Mouse (Mus musculus) right cerebral cortex, postnatal 36 days (tissue): ENCODE results near the gene Slc17a5.

Source experiments
- DNase-seq, 2 experiments: peaks; one replicate each; pipeline ENCODE4 v3.0.0; 2022; ENCODE audit warnings: low spot score in 2 of 2, mixed read lengths in 1 of 2

Slc17a5 gene

DNA sequence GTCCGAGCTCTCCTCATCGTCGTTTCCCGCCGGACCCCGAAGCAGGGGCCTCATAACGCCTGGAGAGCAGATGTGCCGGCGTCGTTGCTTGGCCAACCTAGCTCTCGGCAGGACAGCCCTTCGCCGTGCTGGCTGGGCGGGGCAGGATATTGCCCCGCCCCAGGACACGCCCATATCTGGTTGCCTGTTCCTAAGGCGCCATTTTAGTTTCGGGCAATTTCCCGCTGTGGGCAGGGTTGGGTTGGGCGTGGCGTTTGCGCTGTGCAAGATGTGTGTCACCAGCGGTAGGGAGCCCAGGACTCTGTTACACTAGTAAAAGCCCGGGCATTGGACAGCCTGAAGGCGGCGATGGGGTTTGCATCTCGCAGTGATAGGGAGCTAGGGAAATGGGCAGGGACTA lies at the start of gene Slc17a5:
TSS of gene Slc17a5 (minus strand) at position 128 of the 400 bp plus-strand sequence.
- DNase-seq, result peak; percentile 88 to 91

DNA sequence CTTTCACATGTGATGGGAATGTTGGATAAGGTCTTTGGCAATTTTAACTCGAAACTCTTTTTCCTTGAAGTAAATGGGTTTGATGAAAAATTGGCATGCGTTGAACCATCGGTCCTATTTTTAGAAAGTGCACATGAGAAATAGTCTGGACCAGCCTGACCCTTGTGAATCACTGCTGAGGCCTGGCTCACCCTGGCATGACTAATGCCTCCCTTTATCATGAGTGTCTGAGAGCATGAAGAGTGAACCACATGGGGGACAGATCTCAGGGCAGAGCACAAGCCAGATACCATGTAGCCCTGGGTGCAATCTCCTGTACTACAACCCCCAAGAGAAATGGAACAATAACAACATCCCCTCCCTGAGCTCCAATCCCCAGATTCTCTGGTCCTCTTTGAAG lies 46.1 kb upstream of the Slc17a5 start:
- DNase-seq, result no peak

DNA sequence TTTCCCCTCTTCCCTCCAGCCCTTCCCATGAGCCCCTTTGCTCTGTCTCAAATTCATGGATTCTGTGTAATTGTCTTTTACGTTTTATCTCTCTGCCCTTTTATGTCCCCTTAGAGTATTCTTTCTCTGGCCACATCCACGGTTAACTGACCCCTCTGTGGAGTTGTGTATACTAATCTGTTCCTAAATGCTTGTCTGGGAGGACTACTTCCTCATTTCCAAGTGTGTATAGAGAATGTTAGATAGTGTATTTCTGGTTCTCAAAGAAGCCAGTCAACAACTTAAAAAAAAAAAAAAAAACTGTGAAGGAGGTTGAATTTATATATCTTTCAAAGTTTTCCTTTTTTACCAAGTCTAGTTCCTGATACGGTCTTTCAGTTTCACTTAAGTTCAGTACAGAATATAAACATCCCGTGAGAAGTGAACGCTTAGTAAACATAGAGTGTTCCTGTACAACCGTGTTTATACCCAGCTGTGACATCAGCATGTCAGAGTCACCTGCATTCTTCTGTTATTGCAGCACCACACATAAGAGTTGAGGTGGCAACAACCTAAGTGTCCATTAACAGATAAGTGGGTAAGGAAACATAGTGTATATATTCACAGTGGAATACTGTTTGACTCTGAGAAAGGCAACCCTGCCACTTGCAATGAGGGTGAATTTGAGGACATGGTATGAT lies 44.1 kb upstream of the Slc17a5 start:
- no peak for DNase-seq

DNA sequence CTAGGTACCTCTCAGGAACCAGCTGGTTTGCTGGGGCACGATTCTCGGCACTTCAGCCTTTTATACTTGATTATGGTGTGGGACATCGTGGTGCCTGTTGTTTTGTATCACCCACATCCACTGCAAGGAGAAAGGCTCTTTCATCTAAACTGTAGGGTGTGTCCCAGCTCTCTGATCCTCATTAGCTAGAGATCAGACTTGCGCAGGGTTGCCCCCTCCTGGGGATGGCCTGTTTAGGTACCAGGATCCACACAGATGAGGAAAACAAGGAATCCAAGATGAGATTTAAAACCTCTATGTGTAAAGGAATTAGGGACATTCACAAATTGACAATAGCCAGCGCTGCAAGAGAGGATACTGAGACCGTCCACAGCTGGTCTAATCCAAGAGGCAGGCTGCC lies 42.1 kb upstream of the Slc17a5 start:
- DNase-seq, result no peak

DNA sequence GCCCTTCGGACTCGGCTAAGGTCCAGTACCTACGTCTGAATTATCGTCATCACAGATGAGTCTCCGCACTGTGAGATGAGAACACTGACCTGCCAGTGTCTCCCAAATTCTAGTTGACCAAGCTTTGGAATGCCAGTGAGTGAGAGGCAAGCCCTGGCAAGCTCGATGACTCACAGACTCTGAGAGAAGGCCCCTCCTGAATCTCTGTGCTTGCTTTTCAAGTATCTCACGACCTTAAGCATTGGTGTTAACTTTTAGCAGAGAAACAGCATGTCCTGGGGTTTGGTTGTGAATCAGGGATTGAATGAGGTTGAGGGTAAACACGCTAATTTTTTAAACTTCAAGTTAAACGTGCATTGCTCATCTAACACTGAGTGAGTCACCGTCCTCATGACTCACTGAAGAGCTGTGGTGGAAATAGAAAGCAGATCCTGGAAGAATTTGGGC lies 35.5 kb upstream of the Slc17a5 start:
- DNase-seq, result peak in 1 of 2 experiments; percentile 30

DNA sequence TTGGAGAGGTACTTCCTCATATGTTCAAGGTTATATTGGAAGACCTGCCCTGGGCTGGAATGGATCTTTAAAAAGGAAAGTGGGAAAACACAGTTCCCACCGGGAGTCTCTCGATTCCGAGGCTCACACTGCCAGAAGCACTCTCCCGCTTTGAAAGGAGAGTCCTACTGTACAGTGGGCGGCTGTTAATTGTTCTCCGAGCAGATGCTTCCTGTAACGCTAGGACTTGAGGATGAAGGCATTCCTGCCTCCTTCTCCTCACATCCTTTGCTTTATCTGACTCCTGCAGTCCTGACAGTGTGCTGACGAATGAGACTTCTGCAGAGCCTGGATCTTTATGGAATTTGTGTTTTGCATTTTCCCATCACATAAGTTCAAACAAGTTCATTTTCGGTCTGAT lies 31.4 kb upstream of the Slc17a5 start:
- no peak for DNase-seq

DNA sequence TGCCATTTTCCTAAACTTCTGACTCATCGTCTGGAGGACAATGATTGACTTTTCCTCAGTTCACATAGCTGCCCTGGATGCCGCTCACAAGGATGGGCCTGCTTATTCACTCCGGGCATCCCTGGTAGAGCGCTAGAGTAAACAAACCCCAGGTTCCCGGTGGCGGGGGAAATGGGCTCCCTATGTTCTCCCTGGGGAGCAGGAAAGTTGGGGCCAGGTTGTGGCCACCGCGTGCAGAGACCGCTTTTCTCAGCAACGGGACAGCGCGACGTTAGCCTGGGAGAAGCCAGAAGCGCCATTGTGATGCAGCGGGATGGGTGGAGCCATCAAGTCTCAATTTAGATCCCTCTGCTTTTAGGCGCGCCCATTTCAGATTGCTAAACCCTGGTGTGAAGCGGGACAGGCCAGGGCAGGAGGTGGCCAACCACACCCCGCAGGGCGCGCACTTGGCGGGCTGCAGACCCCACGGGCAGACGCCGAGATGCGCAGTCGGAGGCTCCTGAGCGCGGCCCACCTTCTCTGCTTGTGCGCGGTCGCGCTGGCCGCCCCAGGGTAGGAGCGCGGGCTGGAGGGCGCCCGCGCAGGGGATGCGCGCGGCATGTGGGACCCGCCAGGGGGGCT lies 27.7 kb upstream of the Slc17a5 start, which contains the start of gene Cd109:
TSS of gene Cd109 (plus strand) at position 146 of the 621 bp plus-strand sequence.
- DNase-seq, result peak in 1 of 2 experiments; percentile 9

DNA sequence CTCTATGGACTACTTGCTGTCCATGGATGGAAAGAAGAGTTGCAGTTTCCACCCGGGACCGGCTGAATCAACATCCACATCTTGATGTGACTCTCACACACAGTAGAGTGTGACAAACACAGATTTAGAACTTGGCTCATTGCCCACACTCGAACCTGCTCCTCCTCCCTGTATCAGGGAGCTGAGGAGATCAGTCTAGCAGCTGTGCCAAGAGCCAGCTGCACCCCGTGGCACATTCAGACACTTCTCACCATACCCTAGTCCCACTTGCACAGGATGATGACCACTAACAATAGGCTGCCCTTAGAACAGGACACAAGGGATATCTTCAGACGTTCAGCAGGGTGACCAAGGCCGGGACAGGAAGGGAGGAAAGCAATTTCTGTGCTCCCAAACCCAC lies 26.4 kb upstream of the Slc17a5 start:
- DNase-seq, result no peak

DNA sequence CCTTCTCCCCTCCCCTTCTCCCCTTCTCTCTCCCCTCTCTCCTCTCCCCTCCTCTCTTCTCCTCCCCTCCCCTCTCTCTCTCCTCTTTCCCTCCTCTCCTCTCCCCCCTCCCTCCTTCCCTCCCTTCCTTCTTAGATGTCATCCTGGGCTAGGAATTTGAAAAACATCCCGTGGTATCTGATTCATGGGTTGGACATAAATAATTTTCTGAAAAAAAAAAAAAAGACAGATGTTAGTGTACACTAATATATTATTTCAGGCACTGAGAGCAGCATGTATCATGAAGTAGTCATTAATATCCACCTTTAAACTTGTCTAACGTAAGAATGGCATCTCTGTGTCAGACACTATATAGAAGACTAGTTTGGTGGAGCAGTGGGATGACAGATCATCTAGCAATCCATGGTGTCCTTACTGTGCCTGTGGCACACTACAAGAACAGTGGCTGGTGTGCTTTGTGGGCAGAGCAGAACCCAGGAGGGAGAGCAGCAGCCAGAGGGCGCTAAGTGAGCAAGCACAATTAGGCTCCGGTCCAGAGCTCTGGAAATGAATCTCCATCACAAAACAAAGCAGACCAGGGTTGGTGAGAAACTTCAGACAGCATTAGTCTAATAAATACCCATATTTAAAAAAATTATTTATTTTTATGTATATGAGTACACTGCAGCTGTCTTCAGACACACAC lies 13.3 kb upstream of the Slc17a5 start:
- DNase-seq, result no peak

DNA sequence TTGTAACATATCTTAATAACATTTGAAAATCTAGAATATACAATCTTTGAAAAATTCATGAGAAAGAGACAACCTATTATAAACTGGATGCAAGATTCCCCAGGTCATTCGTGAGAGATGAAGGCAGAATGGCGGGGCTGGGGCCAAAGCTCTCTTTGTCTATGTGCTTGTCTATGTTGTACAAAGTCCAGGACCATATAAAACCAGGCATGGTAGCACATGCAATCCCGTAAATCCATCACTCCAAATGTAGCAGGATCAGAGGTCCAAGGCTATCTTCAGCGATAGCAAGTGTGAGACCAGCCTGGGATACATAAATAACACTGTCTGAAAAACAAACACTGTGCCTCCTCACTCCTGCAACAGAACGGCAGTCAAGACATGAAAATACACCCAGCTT lies 12.1 kb upstream of the Slc17a5 start:
- no peak for DNase-seq

DNA sequence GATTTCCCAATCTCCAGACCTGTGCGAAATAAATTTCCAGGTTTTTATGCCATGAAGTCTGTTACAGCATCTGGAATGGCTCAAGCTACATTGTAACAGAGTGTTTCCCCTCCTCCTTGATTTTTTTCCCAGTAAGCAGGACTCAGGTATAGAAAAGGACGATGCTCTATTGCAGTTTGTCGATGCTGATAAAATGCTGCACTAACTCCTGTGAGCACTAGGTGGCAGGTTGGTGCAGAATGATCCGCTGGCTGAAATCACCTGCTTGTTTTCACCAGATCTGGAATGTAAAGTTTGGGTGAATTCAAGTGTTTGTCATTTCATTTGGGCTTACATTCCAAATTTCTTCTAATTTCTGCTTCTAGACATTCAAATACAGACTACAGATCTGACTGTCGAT lies 9.0 kb upstream of the Slc17a5 start:
- DNase-seq, result no peak

DNA sequence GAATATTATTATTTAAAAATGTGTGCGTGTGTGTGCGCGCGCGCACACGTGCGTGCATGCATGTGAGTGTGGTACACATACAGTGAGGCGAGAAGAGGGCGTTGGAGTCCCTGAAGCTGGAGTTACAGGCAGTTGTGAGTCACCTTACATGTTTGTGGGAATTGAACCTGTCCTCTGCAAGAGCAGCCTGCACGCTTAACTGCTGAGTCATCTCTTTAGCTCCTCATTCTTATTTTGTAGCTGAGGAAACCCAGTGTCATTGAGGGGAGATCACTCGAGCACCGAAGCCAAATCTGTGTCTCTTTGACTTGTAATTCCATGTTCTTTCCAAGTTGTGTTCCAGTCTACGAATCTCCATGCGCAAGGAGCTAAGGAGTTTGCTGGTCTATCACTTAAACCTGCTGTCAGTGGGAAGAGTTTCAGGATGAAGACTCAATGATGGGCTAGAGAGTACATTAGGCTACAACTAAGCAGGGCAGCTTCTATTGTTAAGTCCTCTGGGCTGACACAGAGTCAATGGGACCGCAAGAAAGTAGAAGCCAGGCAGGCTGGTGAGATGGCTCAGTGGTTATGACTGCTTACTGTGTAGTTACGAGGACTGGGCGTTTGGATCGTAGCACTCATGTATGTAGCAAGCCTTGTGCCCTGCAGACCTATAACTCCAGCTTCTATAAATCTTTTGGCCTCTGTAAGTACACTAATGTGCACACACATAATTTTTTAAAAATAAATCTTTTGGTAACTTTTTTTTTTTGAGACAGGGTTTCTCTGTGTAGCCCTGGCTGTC lies 8.1 kb upstream of the Slc17a5 start:
- no peak for DNase-seq

DNA sequence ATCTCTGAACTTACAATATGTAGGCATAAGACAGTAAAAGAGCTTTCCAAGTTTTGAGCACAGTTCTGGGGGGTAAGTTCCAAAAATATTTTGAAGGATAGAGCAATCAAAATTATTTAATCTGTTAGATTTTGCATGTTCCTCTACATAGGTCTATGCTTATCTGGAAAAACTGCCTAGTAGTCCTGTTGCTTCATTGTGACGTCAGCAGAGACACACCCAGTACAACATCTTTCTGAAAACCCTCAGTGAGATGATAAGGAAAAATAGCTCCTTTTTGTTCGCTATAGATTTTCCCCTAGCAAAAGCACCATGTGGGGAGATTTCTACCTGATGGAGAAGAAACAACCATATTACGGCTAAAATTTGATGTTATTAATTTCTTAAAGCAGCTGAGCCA lies 7.4 kb upstream of the Slc17a5 start:
- no peak for DNase-seq

DNA sequence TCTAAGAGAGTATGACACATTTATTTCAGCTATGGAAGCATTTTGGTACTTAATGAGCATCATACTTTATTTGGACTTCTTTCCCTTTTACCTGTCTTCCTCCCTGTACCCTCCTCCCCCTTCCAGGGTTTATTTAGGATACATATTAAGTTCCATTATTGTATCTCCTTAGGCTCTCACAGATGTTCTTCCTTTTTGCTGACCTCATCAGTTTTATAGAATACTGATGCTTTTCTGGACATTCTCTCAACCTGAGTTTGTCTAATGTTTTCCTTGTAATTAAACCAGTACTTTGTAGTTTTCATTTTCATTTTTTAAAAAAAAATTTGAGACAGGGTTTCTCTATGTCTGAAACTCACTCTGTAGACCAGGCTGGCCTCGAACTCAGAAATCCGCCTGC lies 2.6 kb upstream of the Slc17a5 start:
- DNase-seq, result no peak

DNA sequence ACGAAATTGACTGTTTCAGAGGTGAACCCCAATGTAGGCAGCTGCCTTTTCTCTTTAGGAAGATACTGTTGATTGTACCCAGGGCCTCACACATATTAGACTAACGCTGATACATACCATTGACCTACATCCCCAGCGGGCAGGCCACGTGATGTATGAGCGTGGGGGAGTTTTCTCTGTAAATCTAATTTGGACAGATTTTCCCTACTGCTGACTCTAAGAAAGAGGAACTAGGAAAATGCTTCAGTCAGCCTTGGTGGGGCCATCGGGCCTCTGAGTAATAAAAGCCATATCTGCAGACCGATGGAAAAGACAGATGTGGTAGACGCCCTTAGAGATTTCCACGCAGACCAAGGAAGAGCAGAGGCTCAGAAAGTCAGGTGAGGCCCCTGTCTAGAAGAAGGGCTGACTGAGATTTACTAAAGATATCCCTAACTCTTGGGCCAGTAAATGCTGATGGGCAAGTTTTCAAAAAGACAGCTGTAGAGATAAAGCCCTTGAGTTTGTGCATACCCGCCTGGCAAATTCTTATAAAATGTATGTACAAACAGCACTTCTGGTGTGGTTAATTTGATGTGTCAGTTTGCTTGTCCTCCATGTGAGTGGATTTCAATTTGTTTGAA lies 681 bp upstream of the Slc17a5 start:
- peak in 1 of 2 experiments; percentile 8 for DNase-seq

DNA sequence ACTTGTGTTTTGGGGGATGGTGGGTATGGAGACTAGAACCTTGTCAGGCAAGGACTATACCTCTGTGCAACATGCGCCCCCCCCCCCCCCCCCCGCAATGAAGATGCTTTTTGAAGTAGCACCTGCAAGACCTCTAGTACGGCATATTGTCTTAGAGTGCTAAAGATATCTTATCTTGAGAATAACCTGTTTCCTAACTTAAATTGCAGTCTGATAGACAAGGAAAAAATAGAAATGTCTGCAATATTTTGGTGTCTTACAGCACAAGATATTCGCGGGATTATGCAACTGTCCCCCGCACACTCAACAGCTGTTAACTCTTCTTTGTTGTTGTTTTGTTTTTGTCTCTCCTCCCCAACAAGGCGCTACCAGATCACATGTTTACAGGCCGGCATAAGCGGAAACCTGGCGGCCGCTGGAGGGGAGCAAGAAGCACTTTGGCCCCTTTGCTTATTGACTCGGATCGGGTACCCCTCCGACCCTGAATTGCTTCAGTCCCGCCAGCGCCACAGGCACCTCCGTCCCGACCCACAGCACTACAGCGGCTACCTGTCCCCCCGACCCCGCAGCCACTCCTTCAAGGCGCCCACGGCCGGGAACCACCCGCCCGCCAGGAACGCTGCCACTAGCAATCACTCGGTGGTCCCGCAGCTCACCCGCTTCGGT lies 490 bp downstream of the Slc17a5 start:
- peak in 1 of 2 experiments; percentile 27 for DNase-seq

DNA sequence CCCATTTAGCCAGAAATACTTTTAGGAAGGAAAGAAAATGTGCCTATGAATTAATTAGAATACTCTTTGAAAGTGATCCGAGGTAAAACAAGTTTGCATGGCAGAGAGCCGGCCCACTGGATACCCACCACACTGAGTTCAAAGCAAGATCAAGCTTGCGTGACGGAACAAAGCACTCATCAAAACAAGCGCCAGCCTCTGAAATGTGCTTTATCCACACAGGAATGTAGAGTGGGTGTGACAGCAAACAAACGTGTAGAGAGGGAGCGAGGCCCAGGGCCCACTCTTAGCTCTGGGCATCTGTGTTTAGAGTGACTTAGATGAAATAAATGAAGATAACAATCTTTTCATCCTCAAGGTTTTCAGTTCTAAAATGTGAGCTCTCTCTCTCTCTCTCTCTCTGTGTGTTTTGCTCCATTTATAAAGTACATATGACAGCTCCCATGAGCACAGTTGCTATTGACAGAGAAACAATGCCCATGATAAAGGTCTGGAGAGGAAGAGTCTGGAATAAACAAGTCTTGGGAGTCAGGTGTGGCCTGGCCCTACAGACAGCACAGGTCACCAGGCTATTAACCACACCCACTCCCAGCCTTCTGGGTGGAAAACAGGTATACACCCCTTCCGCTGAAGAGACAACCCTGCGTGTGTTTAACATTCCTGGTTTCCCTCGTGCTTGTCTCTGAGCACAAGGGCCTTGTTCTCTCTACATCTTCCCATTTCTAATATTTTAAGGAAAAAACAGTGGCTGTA lies 8.0 kb downstream of the Slc17a5 start:
- no peak for DNase-seq

DNA sequence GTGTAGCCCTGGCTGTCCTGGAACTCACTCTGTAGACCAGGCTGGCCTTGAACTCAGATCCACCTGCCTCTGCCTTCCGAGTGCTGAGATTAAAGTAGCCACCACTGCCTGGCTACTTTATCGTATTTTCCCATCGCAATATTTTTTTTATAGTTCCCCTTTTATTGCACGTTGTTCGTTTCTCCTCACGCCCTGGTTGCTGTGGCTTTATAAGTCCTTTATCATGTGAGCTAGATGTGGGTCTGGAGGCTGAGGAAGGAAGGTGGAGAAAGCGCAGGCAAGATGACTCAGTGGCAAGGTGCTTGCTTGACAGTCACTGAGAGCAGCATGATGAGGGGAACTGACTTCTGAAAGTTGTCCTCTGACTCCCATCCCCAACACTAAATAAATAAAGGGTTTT lies 9.0 kb downstream of the Slc17a5 start:
- no peak for DNase-seq

DNA sequence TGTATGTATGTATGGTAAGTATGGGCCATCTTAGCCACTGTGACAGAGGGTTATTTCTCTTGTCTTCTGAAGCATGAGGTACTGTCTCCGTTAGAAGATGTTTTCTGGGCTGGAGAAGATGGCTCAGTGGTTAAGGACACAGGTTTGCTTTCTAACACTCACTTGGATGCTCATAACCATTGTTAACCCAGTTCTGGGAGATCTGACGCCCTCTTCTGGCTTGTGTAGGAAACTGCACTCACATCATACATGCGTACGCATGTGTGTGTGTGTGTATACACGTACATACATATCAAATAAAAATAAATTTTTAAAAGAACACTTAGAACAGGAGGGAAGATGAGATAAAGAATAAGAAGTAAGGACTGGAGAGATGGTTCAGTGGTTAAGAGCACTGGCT lies 11.4 kb downstream of the Slc17a5 start:
- DNase-seq, result no peak

DNA sequence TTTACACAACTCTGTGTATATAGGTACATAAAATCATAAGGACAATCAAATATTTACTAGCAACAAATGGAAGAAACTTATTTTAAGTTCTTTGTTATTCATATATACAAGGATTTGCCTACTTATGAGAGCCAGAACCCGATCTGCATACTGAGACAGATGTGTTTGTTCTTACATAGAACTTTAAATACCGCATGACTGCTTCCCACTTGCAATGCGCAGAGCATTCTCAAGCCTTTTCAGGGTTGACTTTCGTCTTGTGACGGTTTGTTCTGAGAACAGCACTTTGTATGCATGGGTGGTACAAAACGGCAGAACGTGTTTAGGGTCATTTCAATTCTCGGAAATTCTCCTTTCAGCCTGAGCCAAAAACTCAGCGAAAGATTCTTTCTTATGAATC lies 17.9 kb downstream of the Slc17a5 start:
- no peak for DNase-seq
